Mouse (Mus musculus) v-Abl transformed pro-B cells (cell line): ENCODE data around the gene Tnpo1.

Experiments
- in situ Hi-C, 2 experiments: fragments of 400-800 bp; cut with MboI; formaldehyde crosslinking; loops; one replicate each; pipeline ENCODE4 v1.15.1; 2025; ENCODE audit not compliant: unreplicated experiment in 2 of 2

Gene Tnpo1

DNA sequence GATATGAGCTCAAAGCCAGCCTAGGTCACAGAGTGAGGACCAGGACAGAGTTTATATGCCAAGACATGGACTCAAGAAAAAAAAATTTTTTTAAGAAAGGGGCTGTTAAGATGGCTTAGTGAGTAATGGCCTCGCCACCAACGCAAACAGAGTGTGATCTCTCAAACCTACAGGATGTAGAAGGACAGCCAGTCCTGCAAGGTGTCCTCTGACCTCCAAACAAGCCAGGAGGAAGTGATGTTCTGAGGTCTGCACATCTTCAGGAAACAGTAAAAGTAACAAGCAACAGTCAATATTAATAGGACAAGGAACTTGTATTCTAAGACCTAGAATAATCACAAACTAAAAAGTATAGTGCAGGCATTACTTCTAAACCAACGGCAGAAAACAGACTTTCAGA lies 123.2 kb downstream of the Tnpo1 start:
- in situ Hi-C loops: loop anchor here in 1 of 2 experiments (25.0 kb wide), 1 partner anchor 534 kb away; the partner anchor contains the start of genes Mrps27 and Ptcd2

DNA sequence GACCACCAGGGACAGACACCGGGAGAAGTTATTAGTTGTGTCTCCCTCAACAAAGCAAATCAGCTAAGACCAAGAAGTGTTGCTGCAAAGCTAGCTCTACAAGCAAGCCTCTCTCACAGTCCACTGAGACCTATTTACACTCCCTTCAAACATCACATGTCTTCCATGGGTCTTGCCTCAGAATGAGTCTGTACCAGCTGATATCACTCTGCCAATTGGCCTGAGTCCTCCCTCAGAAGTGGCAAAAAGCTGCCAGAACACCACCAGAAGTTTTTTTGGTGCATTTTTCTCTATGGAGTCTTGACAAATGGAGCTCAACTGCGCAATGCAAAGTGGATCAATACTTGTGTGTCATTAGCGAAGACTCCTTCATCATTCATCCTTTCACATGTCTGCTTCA lies 130.7 kb downstream of the Tnpo1 start:
- in situ Hi-C loops: no loop called here

DNA sequence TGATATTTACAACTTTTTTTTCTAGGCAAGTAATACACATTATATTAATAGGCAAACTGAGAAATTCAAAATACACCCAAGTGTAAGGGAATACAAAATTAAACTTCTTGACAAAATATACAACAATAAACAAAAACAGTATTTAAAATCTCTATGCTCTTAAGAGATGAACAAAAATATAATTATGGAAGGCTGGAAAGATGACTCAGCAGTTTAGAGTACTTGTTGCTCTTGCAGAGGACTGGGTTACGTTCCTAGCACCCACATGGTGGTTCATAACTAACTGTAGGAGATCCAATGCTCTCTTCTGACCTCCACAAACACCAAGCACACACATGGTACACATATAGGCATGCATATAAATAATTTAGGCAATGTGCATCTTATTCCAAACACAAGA lies 133.3 kb downstream of the Tnpo1 start:
- in situ Hi-C loops: no loop called here

DNA sequence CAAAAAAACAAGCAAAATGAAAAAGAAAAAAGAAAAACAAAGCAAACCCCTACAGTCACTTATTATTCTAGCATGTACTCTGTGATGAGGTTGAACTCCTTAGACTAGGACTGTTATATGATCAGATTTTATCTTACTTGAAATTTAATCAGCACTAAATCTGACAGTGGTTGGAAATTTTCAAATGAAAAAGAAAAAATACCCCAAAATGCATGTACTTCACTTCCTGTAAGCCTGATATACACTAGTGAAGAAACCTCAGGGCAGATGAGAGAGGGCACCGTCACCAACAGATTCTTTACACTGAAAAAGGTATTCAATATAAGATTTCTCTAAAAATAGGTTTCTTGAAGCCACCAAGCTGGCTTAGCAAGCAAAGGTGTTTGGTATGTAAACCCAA lies 134.5 kb downstream of the Tnpo1 start:
- in situ Hi-C loops: no loop called here
